Comparison of ENCODE assay signal across 9 mouse cellular contexts in the genomic region with DNA sequence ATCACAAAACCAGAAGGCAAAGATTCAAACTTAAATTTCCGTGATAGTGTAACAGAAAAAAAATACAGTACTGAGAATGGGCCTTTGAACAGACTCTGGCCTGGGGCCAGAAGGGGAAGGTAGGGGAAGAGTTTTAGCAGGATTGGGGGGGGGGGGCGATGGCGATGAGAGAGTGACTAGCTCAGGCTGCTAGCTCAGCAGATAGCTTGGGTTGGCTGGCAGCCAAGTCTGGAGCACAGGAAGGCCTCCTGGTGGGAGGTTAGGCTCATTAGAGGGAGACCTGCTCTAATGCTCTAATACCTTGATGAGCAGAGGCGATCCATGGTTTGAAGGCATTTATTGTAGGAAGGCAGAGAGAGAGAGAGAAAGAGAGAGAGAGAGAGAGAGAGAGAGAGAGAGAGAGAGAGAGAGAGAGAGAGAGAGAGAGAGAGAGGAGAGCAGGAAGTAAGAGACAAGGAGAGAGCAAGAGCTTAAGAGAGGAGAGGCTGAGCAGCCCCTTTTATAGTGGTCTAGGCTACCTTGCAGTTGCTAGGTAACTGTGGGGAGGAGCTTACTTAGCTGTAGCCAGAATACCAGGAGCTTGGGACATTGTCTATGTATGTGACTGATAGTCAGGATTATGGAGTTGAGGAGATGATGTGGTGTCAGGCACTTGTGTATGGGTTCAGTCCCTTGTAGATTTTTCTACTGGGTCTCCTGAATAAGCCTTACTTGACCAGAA.
DNase-seq lines count a peak whose midpoint lies in the region; ATAC-seq and TF ChIP-seq lines count a peak whose summit lies in the region.
"Had no signal": no experiment of that assay in that cellular context is flagged by ENCODE, and none has a peak within 500 bp of the region (broad histone marks: within the 10 kb centered on the region; RNA-seq: fewer than 3 reads in every experiment).

No protein-coding gene starts in this region.

- no peak overlapping the region for H3K27ac ChIP-seq in lung, embryonic 16.5 days (ENCODE audit: low read length)
- no peak overlapping the region for H3K27ac ChIP-seq in embryonic facial prominence, embryonic 11.5 days (replicated peaks; ENCODE audit: low read depth, low read length)
- H3K27ac ChIP-seq: liver, embryonic 14.5 days had no signal

- peak; percentile 57; the same call in 1 of the 2 replicates for ATAC-seq in lung, embryonic 16.5 days (ENCODE audit: low read depth)
- ATAC-seq in embryonic facial prominence, embryonic 11.5 days (replicated peaks; ENCODE audit: insufficient number of reproducible peaks, low FRiP score, low TSS enrichment, low read depth): no peak; the same call in 1 of the 2 replicates

- TF ChIP-seq POLR2A in brain, embryonic 14.5 days (IDR thresholded peaks at IDR 0.05; ENCODE audit: borderline replicate concordance, extremely low read depth, insufficient read depth, insufficient read length, poor library complexity, severe bottlenecking): no peak

- WGBS in lung, embryonic 16.5 days: 11% methylated on average over 4 of the region's 4 CpGs
- 23% methylated on average over 4 of the region's 4 CpGs for WGBS in embryonic facial prominence, embryonic 11.5 days

- no peak overlapping the region for H3K9ac ChIP-seq in lung, embryonic 16.5 days (ENCODE audit: low read length)
- no peak overlapping the region for H3K9ac ChIP-seq in embryonic facial prominence, embryonic 11.5 days (replicated peaks; ENCODE audit: low read length)
- H3K9ac ChIP-seq: liver, embryonic 14.5 days had no signal

- no peak overlapping the region for H3K4me2 ChIP-seq in lung, embryonic 16.5 days (ENCODE audit: low read depth, low read length)
- no peak overlapping the region for H3K4me2 ChIP-seq in embryonic facial prominence, embryonic 11.5 days (ENCODE audit: low read depth, low read length)

- TF ChIP-seq CTCF in brain, embryonic 14.5 days (IDR thresholded peaks at IDR 0.05; ENCODE audit: borderline replicate concordance, extremely low read depth, insufficient read depth, insufficient read length): no peak

- H3K36me3 ChIP-seq in lung, embryonic 16.5 days (ENCODE audit: control insufficient read depth, insufficient read depth, low read length): no peaks in the 10 kb centered on the region
- no peaks in the 10 kb centered on the region for H3K36me3 ChIP-seq in embryonic facial prominence, embryonic 11.5 days (replicated peaks; ENCODE audit: control insufficient read depth, insufficient read depth, low read depth, low read length)

- no peaks in the 10 kb centered on the region for H3K4me1 ChIP-seq in lung, embryonic 16.5 days (replicated peaks; ENCODE audit: control insufficient read depth, insufficient read depth, low read length)
- no peaks in the 10 kb centered on the region for H3K4me1 ChIP-seq in embryonic facial prominence, embryonic 11.5 days (ENCODE audit: control insufficient read depth, insufficient read depth, low read length)

- DNase-seq in lung, postnatal 4 days: no peak
- DNase-seq in brain, embryonic 14.5 days (ENCODE audit: low read depth): peak; percentile 76
- DNase-seq in embryonic facial prominence, embryonic 11.5 days (ENCODE audit: low spot score): peak; percentile 26
- DNase-seq in kidney, postnatal 36 days: peak; percentile 37 to 76
- no peak for DNase-seq in urinary bladder, postnatal 25 days (ENCODE audit: low spot score)
- DNase-seq in T-cell, adult 2 months (ENCODE audit: low spot score): no peak
- no peak for DNase-seq in frontal cortex, adult 2 months (ENCODE audit: extremely low spot score in 1 of 2, low spot score in 1 of 2)

- no peak overlapping the region for H3K4me3 ChIP-seq in lung, embryonic 16.5 days (ENCODE audit: low read length)
- H3K4me3 ChIP-seq in embryonic facial prominence, embryonic 11.5 days (ENCODE audit: low read depth, low read length): no peak overlapping the region

- no peaks in the 10 kb centered on the region for H3K27me3 ChIP-seq in lung, embryonic 16.5 days (ENCODE audit: control insufficient read depth, insufficient read depth, low read depth, low read length)
- no peaks in the 10 kb centered on the region for H3K27me3 ChIP-seq in embryonic facial prominence, embryonic 11.5 days (ENCODE audit: control insufficient read depth, insufficient read depth, low read length)

- no peaks in the 10 kb centered on the region for H3K9me3 ChIP-seq in lung, embryonic 16.5 days (ENCODE audit: control insufficient read depth, low read length)
- H3K9me3 ChIP-seq in embryonic facial prominence, embryonic 11.5 days (replicated peaks; ENCODE audit: control insufficient read depth, low read length): no peaks in the 10 kb centered on the region

Comparison
In these comparisons a context has a peak if more than half of its experiments do, and no peak if none do; other contexts are left out.
1. DNase-seq: peak in brain, embryonic 14.5 days (single experiment), embryonic facial prominence, embryonic 11.5 days (single experiment) and kidney, postnatal 36 days (2 of 2); none in lung, postnatal 4 days (0 of 2), urinary bladder, postnatal 25 days (single experiment), T-cell, adult 2 months (single experiment) and frontal cortex, adult 2 months (0 of 2).